Mouse (Mus musculus): Measurements from ENCODE around the gene Igf2bp1. TPM values are rescaled to one million over a fixed set of nuclear protein-coding genes. Genes with fewer than 3 reads are reported as not detected.
"Not testable (repeated sequence)": the region's sequence is repeated elsewhere in the genome, so short reads cannot be mapped to it uniquely, and the experiment has no call there.

The Igf2bp1 gene
- polyA plus RNA-seq, 1 experiment from 2014 or later: 167 TPM

DNA sequence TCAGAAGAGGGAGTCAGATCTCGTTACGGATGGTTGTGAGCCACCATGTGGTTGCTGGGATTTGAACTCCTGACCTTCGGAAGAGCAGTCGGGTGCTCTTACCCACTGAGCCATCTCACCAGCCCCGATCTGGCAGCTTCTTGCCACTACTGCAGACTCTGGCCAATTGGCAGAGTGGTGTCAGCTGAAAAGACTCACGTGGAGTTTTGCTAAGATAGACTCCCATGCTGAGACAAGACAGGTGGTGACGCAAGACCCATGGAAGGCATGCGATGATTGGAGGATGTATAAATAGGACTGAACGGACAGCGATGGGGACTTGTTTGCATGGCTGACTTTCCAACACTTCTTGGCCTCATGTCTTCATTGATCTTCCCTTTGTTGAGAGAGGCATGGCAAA lies 73.6 kb downstream of the Igf2bp1 start:
- not testable (repeated sequence) for H3K4me3 ChIP-seq

DNA sequence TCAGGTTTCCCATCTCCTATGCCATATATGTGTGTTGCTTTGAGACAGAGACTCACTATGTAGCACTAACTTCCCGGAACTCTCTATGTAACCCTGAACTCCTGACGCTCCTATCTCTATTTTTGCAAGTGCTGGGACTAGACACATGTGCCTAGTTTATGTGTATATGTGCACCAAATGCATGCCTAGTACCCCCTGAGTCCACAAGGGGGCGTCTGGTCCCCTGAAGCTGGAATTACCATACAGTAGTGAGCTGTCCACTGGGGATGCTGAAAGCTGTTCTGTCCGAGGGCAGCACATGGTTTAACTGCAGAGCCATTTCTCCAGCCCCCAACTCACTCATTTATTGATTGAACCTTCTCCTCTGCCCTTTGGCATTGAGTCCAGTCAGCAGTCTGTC lies 79.3 kb downstream of the Igf2bp1 start:
- Histone ChIP-seq H3K4me3 (no peak overlapping the region), H3K4me1 (replicated peaks) (0 out of 2 replicates have a peak, but pooled peaks cover 5% of the 10 kb centered on the region), H3K9me3 (peaks cover 12% of the 10 kb centered on the region), H3K27ac (no peak overlapping the region), H3K27me3 (ENCODE audit: insufficient read depth, poor library complexity, severe bottlenecking) (peaks cover 29% of the 10 kb centered on the region), H3K36me3 (no peaks in the 10 kb centered on the region)
- WGBS: 64% methylated on average over 4 of the region's 4 CpGs
- no peak for DNase-seq (ENCODE audit: low spot score)

More for the DNA sequence above, 73.6 kb downstream of the Igf2bp1 start:
- not testable (repeated sequence) for H3K27me3 ChIP-seq (ENCODE audit: insufficient read depth, poor library complexity, severe bottlenecking); H3K9me3 ChIP-seq; H3K27ac ChIP-seq; DNase-seq (ENCODE audit: low spot score); H3K36me3 ChIP-seq; H3K4me1 ChIP-seq (replicated peaks)
- 89% methylated on average over 9 of the region's 10 CpGs for WGBS

GRCm38 (mm10) chr11:95925976-95926375 lies 79.8 kb downstream of the Igf2bp1 start:
- Histone ChIP-seq H3K27ac (no peak overlapping the region), H3K4me3 (no peak overlapping the region), H3K36me3 (no peaks in the 10 kb centered on the region), H3K9me3 (peaks cover 12% of the 10 kb centered on the region), H3K27me3 (ENCODE audit: insufficient read depth, poor library complexity, severe bottlenecking) (peaks cover 34% of the 10 kb centered on the region), H3K4me1 (replicated peaks) (0 out of 2 replicates have a peak, but pooled peaks cover 5% of the 10 kb centered on the region)
- WGBS: 91% methylated on average over 5 of the region's 5 CpGs
- no peak for DNase-seq (ENCODE audit: low spot score)

- Histone ChIP-seq H3K36me3 (no peaks in the 10 kb centered on the region), H3K9me3 (peaks cover 12% of the 10 kb centered on the region), H3K4me1 (replicated peaks) (0 out of 2 replicates have a peak, but pooled peaks cover 5% of the 10 kb centered on the region), H3K4me3 (no peak overlapping the region), H3K27me3 (ENCODE audit: insufficient read depth, poor library complexity, severe bottlenecking) (peaks cover 46% of the 10 kb centered on the region), H3K27ac (no peak overlapping the region)
- 12% methylated on average over 2 of the region's 2 CpGs for WGBS
- no peak for DNase-seq (ENCODE audit: low spot score)
Measured at GRCm38 (mm10) chr11:95924215-95924614, 81.5 kb downstream of the Igf2bp1 start.

GRCm38 (mm10) chr11:95923477-95923876 lies 82.3 kb downstream of the Igf2bp1 start:
- H3K36me3 ChIP-seq; H3K4me3 ChIP-seq; DNase-seq (ENCODE audit: low spot score); H3K4me1 ChIP-seq (replicated peaks); H3K27ac ChIP-seq: not testable (repeated sequence)
- H3K27me3 ChIP-seq (ENCODE audit: insufficient read depth, poor library complexity, severe bottlenecking): peaks cover 54% of the 10 kb centered on the region
- WGBS: 4% methylated on average over 4 of the region's 6 CpGs
- peaks cover 12% of the 10 kb centered on the region for H3K9me3 ChIP-seq

- Histone ChIP-seq H3K27me3 (ENCODE audit: insufficient read depth, poor library complexity, severe bottlenecking) (peaks cover 66% of the 10 kb centered on the region), H3K4me1 (replicated peaks) (0 out of 2 replicates have a peak, but pooled peaks cover 5% of the 10 kb centered on the region), H3K4me3 (no peak overlapping the region), H3K27ac (no peak overlapping the region), H3K9me3 (peaks cover 6% of the 10 kb centered on the region), H3K36me3 (no peaks in the 10 kb centered on the region)
- no peak for DNase-seq (ENCODE audit: low spot score)
- WGBS: 71% methylated on average over 12 of the region's 12 CpGs
Measured at GRCm38 (mm10) chr11:95921991-95922621, 83.6 kb downstream of the Igf2bp1 start.

DNA sequence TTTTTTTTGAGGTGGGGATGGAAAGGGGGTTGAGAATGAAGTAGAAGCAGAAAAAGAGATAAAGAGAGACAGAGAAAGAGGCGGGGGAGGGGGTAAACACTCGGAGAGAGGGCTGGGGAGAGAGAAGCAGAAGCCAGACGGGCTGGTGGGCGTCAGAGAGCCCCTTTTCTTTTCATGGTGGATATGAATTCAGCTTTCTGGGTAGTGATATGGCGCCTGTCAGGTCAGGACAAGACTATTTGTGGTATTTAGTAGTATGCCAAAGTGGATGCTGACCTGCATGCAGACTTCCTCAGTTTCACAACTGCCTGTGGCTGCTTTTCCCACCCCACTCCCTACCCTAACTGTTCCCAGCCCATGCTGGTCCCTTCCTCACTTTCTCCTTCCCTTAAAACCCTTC lies 89.3 kb downstream of the Igf2bp1 start:
- Histone ChIP-seq H3K4me3 (no peak overlapping the region), H3K27ac (no peak overlapping the region), H3K36me3 (no peaks in the 10 kb centered on the region), H3K27me3 (ENCODE audit: insufficient read depth, poor library complexity, severe bottlenecking) (peaks cover 94% of the 10 kb centered on the region), H3K4me1 (replicated peaks) (peaks cover 17% of the 10 kb centered on the region), H3K9me3 (no peaks in the 10 kb centered on the region)
- WGBS: 2% methylated on average over 5 of the region's 5 CpGs
- DNase-seq (ENCODE audit: low spot score): peak; percentile 7

GRCm38 (mm10) chr11:95915006-95915710 lies 90.6 kb downstream of the Igf2bp1 start:
- Histone ChIP-seq H3K27me3 (ENCODE audit: insufficient read depth, poor library complexity, severe bottlenecking) (peaks cover 94% of the 10 kb centered on the region), H3K27ac (no peak overlapping the region), H3K4me3 (peak overlapping the region; percentile 38), H3K9me3 (no peaks in the 10 kb centered on the region), H3K36me3 (no peaks in the 10 kb centered on the region), H3K4me1 (replicated peaks) (peaks cover 17% of the 10 kb centered on the region)
- DNase-seq (ENCODE audit: low spot score): peak; percentile 47
- 1% methylated on average over 28 of the region's 28 CpGs for WGBS

DNA sequence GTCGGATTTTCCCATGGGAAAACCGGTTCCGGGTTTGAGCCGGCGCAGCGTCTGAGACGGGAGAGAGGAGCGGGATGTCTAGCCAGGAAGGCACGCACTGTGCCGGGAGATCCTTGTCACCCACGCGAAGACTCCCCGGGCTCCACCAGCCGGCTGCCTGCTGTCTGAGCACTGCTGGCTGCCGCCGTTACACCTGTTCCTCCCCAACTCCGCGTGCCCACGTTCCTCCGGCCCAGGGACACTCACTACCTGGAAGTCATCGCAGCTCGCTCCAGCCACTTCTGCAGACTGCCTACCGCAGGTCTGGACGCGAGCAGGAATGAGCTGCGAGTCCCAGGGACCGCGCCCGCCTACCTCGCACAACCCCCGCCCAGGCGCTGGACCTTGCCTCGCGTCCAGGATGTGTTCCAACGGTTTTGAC lies 91.2 kb downstream of the Igf2bp1 start, which contains the start of gene B4galnt2:
Gene B4galnt2, minus strand, starts transcription at position 321 of the 421 bp plus-strand sequence.
- under 1% methylated on average over 35 of the region's 35 CpGs for whole genome bisulfite sequencing
- H3K27ac ChIP-seq: no peak within 1 kb of the TSS
- no peak for DNase-seq (ENCODE audit: low spot score)
- H3K4me1 ChIP-seq (replicated peaks): peaks cover 17% of the 10 kb centered on the region
- H3K9me3 ChIP-seq: no peaks in the 10 kb centered on the region
- peak within 1 kb of the TSS; percentile 38 for H3K4me3 ChIP-seq
- peaks cover 95% of the 10 kb centered on the region for H3K27me3 ChIP-seq (ENCODE audit: insufficient read depth, poor library complexity, severe bottlenecking)
- no peaks in the 10 kb centered on the region for H3K36me3 ChIP-seq

DNA sequence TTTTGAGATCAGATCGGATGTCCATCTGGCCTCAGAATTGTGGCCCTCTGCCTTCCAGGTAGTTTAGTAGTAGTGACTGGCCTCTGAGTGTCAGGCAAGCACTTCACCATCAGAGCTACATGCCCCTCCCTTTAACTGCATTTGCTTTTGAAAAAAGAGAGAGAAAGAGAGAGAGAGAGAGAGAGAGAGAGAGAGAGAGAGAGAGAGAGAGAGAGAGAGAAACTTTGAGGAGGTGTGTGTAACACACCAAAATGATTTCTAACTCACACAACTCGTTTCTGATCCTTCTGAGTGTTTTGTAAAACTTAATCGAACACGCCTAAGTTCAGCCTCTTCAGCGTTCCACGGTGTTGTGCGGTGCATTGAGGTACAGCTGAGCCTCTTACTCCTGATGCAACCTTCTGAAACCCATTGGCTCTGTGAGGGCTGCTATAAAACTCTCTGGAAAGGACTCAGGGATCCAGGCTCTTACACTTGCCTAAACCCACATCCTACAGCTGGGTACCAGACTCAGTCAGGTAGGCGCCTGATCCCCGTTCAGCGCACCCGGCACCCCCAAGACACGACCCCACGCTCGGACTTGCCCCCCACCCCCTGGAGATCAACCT lies 91.7 kb downstream of the Igf2bp1 start:
- DNase-seq (ENCODE audit: low spot score): no peak
- Histone ChIP-seq H3K36me3 (no peaks in the 10 kb centered on the region), H3K9me3 (no peaks in the 10 kb centered on the region), H3K4me3 (peak overlapping the region; percentile 38), H3K4me1 (replicated peaks) (peaks cover 17% of the 10 kb centered on the region), H3K27me3 (ENCODE audit: insufficient read depth, poor library complexity, severe bottlenecking) (peaks cover 95% of the 10 kb centered on the region), H3K27ac (no peak overlapping the region)
- 3% methylated on average over 14 of the region's 14 CpGs for WGBS

DNA sequence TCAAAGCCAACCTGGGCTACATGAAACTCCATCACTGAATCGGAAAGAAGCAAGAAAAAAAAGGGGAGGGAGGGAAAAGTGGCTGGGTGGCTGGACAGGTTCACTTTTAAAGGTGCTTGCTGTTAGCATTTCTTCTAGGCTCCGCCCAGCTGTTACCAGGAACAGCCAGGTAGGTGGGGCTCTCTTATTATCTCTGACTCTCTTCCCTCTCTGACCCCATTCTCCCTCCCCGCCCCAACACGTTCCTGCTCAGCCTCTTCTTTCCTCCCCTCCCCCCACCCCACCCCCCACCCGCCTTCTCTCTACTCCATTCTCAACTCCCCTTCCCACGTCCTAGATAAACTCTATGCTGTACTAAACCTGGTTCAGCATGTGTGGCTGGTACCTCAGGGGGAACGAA lies 94.2 kb downstream of the Igf2bp1 start:
- H3K9me3 ChIP-seq: no peaks in the 10 kb centered on the region
- H3K4me3 ChIP-seq: no peak overlapping the region
- H3K27me3 ChIP-seq (ENCODE audit: insufficient read depth, poor library complexity, severe bottlenecking): peaks cover 72% of the 10 kb centered on the region
- peaks cover 17% of the 10 kb centered on the region for H3K4me1 ChIP-seq (replicated peaks)
- WGBS: 15% methylated on average over 7 of the region's 7 CpGs
- H3K27ac ChIP-seq: no peak overlapping the region
- no peaks in the 10 kb centered on the region for H3K36me3 ChIP-seq
- no peak for DNase-seq (ENCODE audit: low spot score)

GRCm38 (mm10) chr11:95907805-95908524 lies 97.8 kb downstream of the Igf2bp1 start:
- Histone ChIP-seq H3K27me3 (ENCODE audit: insufficient read depth, poor library complexity, severe bottlenecking) (peaks cover 35% of the 10 kb centered on the region), H3K9me3 (no peaks in the 10 kb centered on the region; the same call in 1 of the 2 replicates), H3K27ac (no peak overlapping the region), H3K36me3 (no peaks in the 10 kb centered on the region), H3K4me1 (replicated peaks) (no peaks in the 10 kb centered on the region), H3K4me3 (no peak overlapping the region)
- 85% methylated on average over 5 of the region's 5 CpGs for WGBS
- no peak for DNase-seq (ENCODE audit: low spot score)

Measured in hindbrain, embryonic 10.5 days (tissue).